Mouse (Mus musculus): ENCODE measurements around the gene Tmem81.
"Not testable (repeated sequence)": the region's sequence is repeated elsewhere in the genome, so short reads cannot be mapped to it uniquely, and the experiment has no call there.

Tmem81 gene

DNA sequence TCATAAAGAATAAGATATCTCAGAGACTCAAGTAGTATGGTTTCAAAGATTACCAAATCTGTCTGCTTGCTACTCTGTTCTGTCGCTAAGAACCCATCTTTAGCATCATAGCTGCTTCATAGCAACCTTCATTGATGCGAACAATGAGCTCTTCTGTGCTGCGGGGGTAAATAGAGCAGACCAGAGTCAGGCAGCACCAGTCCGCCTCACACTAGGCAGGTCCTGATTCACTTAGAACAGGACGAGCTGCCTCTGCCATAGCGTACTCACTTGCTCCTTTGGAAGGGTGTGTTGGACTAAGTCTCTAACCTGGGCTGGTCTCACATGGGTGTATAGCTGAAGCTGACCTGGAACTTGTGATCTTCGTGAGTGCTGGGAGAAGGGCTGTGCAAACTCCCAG lies at the start of gene Tmem81:
Gene Tmem81 (plus strand): TSS at position 173 of the 400 bp plus-strand sequence.
- DNase-seq = no peak

DNA sequence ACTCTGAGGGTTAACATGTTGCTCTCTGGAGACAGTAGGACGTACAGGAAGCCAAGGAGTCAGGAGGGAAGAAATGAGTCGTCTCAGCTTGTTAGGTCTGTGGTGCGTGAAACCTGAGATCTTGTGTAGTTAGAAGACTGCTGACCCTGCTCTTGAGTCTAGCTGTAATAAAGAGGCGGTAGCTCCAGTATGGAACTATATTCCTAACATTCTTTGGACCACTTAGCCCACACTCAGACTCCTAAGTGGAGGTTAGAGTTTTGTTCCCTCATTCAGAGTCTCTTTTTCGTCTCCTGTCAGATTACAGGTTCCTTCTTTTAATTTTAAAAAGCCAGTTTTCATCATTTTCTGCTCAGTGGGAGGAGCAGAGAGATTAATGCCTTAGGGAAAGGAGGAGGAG lies 41.4 kb upstream of the Tmem81 start:
- DNase-seq = no peak

DNA sequence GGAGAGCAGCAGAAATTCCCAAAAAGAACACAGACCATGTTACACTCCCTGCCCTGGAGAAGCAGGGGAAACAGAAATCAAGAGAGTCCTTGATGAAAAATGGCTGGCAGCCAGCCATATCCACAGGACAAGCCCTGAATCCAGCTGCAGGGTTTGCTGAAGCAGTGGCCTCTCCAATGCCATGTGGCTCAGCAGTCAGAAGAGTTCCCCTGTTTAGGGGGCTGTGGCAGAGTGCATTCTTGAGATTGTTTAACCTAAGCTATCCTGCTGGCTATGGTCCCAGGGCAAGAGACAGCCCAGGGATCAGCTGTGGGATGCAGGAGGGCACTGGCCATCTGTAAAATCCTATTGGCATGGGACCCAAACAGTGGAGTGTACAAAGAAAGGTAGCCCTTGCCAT lies 37.1 kb upstream of the Tmem81 start:
- DNase-seq = no peak

DNA sequence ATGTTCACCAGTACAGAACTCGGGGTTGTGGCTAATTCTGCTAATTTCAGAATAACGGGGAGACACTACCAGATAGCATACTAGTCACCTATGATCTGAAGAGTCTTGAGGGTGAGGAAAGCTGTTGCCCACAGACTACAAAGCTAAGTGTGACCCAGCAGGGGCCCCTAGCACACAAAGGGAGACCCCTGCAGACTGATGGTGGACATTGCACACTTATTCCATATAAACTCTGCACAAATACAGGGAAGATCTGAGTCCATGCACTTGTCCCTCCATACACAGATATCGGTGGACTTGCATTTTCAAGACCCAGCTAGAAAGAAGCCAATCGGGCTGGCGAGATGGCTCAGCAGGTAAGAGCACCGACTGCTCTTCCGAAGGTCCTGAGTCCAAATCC lies 36.5 kb upstream of the Tmem81 start:
- no peak for DNase-seq

DNA sequence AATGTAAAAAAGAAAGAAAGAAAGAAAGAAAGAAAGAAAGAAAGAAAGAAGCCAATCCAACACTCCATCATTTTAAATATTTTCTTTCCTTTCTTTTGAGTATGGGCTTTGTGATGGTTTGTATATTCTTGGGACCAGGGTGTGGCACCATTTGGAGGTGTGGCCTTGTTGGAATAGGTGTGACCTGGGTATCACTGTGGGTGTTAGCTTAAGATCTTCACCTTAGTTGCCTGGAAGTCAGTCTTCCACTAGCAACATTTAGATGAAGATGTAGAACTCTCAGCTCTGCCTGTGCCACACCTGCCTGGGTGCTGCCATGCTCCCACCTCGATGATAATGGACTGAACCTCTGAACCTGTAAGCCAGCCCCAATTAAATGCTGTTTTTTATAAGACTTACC lies 36.0 kb upstream of the Tmem81 start:
- DNase-seq = not testable (repeated sequence)

DNA sequence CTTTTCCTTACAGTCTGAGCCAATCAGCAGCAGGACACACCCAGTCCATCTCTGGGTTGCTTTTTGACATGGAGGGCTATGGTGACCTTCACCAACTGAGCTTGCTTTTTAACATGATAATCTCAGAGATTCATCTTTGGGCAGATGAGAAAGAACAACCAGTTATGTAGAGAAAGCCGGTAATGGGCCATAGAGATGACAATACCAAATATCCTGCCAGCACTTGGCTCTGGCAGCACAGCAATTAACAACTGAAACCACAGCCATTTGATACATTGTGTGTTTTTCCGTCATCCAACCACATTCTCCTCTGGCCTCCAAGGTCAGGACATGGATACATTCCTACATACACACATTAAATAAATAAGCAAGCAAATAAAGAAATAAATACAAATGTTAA lies 35.0 kb upstream of the Tmem81 start:
- no peak for DNase-seq

DNA sequence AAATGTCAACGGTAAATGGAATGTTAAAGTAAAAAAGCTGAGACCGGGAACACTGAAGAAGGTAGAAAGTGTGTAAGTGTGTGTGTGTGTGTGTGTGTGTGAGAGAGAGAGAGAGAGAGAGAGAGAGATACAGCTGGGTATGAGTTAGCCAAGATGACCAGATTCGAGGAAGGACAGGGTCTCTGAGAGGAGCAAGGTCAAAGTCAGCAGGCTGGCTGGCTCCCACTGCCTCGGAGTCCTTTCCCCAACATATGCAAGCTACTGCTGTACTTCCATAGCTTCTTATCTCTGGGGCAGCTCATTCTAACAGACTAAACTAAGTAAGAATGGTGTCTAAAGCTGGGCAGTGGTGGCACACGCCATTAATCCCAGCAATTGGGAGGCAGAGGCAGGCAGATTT lies 34.5 kb upstream of the Tmem81 start:
- no peak for DNase-seq

DNA sequence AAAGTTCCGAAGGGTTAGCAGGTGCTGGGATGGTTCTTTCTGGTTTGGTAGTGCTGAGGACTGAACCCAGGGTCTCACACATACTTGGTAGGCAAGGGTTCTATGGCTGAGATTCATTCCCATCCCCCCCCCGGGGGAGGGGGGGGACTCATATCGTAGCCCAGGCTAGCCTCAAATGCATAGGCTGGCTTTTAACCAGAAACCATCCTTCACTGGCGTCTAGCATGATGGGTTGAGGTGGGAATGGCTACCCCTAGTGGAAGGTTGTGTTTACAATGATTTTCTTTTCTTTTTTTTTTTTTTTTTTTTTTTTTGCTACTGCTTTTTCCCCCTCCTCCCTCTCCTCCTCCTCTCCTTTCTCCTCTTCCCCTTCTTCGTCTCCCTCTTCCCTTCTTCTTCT lies 33.5 kb upstream of the Tmem81 start:
- no peak for DNase-seq

DNA sequence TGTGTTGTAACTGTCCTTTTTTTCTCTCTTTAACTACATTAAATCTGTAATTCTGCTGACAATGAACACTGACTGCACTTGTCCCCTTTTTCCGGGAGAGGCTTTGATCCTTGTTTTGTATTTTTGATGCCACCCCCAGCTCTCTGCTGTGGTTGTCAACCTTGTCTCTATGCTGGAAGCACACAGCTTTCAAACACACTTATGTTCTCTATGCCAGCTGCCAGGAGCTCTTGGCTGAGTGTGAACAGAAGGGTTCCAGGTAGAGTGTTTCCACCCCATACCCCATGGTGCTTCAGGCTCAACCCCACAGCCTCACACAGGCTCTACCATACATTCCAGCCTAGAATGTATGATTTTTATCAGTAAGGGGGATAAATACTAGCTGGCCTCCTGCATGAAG lies 31.5 kb upstream of the Tmem81 start:
- no peak for DNase-seq

DNA sequence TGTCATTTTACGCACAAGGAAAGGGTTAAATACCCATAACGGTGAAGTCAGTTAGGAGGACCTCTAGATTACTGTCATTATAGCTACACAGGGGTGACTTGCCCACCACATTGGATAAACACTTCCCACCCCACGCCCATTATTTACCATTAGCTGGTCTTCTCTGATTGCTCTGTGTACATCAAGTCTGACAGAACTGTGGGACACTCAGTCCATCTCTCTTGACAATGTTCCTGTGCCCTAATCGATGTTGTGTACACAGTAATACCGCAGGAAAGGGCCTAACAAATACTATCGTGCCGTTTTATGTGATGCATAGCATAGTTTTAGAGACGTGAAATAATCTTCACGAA lies 29.5 kb upstream of the Tmem81 start:
- DNase-seq = no peak

DNA sequence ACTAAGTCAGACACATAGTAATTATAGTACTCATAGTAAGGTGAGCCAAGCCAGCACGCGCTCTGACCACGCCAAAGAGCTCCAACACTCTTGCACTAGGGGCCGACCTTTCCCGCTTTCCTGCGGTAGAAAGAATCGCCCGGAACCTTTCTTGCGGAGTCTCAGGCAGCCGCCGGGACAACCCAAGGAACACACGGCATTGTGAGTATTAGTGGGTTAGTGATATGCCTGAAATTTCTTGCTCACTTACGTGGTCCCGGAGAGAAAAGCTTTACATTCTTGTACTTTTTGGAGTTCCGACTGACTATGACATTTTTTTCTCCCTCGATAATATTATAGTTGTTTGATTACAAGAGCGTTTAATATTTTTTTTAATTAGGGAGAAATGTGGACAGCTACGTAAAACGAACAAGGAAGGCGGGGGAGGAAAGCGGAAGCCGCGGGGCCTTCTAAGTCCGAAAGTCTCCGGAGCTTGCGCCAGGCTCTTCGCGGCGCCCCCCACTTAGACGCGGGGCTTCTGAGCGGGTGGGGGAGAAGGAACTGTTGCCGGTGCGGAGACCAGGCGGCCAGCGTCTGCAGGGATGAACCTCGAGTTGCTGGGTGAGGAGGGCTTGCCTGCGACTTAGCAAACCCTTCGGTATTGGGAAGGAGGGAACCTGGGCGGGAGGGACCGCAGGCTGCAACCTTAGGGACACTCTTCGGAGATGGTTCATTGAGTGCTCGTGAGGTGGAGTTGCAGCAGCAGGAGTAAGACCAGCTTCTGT lies 28.9 kb upstream of the Tmem81 start, which contains the start of gene Rbbp5:
Gene Rbbp5 (plus strand): TSS at position 438 of the 764 bp plus-strand sequence.
- DNase-seq = peak; percentile 82

DNA sequence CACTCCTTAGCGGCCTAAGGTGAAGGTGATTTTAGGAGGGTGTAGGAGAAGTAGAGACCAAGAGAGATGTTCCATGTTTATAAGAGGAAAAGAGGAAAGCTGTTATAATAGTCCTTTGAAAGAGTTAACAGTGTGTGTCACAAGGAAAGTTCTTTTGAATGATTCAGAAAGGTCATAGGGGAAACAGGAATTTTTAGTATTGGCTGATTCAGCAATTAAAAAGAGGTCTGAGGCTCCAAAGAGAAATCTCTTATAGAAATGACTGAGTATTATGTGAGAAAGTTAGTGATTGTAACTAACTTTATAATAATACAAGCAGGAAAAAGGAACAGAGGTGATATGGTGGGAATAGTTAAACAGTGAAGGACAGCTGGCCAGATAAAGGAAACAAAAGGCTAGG lies 26.6 kb upstream of the Tmem81 start:
- DNase-seq = no peak

DNA sequence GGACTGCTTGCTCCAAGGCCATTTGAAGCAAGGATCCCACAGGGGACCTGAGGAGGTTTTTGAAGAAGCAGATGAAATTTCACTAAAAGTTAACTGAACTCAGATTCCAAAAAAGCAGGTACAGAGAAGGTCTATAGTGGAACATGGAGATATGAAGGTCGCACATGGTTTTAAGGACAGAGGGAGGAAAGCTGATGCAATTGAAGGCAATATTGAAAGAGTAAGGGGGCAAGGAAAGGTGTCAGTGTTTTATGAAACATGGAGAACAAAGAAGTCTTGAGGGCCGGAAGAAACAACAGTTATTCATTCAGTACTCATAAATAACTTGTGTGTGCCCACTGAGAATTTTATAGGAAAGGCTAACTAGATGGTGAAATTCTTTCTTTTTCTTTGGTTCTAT lies 24.4 kb upstream of the Tmem81 start:
- no peak for DNase-seq

DNA sequence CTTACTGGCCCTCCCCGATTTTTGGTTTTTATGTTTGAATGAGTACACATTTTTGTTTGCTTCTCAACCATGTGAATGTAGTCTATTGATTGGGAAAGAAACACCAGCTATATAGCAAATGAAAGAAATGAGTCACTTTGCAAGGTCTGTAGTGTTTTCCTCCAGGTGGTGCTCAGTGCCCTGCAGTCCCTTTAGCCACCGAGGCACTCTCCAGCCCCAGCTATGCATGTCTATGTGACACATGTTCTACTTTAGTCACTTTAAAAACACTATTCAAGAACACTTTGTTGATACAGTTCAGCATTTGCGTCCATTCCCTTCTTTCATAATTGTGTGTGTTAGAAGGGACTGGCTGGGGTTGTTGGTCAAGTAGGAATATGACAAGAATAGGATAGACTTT lies 22.8 kb upstream of the Tmem81 start:
- no peak for DNase-seq

DNA sequence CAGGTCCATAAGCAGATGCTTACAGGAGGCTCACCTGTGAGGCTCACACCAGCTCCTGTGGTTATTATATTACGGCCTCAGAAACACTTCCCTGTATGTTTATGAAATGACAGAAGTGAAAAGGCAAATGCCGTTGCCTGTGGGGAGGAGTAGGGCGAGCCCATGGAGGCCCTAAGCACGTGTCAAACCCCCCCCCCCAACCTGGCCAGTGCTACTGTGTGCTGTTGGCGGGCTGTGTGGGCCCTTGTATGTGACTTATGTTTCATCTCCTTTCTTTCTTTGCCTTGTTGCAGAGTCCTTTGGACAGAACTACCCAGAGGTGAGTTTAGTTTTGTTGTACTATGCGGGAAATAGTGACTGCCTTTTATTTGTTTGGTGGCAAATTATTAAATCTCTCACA lies 22.3 kb upstream of the Tmem81 start:
- DNase-seq = no peak

DNA sequence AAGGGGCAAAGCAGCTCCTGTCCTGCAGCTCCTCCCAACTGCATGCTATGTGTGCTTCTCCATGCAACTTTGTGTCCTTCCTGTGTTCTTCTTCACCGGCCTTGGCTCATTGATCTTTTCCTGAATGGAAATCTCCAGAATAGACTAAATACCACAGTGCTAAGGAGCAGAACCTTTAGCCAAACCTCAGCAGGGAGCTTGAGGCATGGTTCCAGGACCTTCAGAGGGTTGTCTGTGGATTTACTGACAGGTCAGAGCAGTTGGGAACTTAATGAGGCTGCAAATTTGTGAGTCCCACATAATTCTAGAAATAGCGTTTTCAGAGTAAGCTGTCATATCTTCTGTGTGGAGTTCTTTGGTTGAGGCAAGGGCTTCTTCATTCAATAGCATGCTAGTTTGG lies 5.5 kb upstream of the Tmem81 start:
- no peak for DNase-seq

DNA sequence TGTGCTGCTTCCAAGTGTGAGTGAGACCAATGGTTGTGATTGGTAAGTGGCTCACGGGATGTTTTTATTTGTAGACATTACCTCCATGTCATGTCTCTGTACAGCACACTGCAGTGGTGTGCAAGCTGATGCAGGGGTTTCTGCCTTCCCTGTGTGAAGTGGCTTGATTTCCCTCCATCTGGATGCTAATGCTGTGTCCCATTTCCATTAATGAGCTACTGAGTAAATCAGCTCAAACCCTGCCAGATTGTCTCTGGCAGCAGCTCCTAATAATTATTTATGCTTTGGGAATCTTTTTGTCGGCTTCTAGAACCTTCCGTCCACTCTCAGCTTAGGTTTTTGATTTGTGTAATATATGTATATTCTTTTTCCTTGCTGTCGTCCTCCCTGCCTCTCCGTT lies 875 bp upstream of the Tmem81 start:
- peak; percentile 3 for DNase-seq

DNA sequence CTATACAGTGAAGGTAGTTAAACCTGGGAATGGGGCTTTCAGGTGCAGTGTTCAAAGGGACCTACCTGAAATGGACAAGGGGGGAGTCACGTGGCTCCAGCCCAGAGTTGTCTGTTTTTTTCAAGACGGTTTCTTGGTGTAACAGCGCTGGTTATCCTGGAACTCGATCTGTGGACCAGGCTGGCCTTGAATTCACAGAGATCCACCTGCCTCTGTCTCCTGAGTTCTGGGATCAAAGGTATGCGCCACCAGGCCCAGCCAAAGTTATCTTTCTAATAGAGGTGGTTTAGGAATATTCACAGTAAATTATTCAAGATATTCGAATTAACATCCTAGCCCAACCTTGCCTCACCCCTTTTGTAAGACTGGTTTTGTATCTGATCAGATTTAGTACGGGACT lies 626 bp downstream of the Tmem81 start:
- DNase-seq = peak; percentile 0

DNA sequence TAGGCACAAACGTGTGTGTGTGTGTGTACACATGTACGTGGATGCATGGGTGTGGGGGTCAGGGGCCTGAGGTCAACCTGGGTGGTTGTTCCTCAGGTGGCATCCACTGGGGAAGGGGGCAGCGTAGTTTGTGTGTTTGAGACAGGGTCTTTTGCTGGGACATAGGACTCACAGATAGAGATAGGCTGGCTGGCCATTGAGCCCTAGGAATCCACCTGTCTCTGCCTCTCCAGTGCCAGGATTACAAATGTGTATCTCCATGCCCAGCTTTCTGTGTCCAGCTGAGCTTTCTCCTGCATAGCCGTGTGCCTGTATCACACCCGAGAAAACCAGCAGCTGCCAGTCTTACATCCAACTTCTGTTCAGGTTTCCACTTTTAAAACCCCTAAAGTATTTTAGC lies 3.7 kb downstream of the Tmem81 start:
- no peak for DNase-seq

DNA sequence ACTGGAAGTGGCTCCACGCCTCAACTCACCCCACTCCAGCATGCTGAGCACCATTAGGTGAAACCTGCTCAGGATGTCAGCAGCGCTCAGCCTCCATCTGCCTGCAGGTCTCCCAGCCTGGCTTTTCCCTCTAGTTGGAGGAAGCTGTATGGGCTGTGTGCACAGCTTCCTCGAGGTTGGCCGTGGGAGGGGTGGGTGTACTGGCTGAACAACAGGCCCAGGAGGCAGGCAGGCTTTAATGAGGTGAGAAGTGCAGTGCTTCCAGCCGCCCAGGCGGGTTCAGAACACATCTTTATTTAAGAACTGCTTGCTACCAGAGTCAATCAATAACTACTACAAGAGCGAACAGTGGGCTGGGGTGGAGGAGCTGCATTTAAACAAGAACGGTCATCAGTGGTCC lies 5.5 kb downstream of the Tmem81 start:
- no peak for DNase-seq

DNA sequence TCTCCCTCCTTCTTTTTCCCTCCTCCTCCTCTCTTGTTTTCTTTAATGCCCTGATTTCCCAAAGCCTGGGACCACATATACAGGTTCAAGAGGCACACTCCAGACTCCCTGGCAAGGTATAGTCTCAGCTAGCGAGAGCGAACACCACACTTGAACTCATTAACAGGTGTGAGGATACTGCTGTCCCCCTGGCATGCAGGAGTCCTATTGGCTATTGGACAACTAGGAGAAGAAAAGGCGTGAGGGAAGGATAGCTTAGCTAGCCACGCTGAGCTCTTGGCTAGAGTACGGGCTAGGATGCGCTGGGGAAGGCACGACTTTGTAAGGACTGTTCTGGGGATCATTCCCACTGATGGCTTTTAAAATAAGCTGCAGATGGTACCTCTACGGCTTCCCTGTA lies 6.1 kb downstream of the Tmem81 start:
- no peak for DNase-seq

DNA sequence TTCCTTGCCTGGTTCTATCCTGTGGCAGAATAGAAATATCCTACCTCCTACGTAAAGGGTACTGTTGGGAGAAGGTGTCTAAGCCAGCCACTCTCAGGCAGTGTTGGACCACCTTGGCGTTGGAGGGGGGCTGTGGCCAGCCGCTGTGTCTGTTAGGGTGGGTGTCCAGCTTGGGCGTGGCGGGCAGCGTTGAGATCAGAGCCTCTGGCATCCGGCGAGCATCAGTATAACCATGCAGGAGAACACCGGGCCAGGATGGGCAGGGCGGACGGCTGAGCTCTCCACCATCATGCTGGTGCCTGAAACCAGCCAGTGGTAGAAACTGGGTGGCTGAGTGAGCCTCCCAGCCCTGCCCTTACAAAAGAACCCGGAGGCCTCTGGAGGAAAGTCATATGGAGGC lies 9.3 kb downstream of the Tmem81 start:
- DNase-seq = no peak

DNA sequence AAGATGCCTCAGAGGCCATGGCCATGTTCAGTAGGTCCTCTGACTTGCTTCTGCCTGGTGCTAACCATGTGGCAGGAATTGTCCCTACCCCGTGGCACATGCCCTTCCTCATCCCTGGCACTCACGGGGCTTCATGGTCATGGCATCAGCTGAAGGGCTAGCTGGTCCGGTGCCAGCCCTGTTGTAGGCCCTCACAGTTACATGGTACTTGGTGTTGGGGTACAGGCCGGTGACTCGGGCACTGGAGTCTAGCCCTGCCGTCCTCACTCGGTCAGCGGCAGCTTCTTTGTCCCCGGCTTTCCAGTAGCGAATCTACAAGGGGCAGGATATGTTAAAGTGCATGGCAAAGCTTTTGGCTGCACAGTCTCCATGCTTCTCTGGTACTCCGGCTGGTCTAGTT lies 10.7 kb downstream of the Tmem81 start:
- no peak for DNase-seq

DNA sequence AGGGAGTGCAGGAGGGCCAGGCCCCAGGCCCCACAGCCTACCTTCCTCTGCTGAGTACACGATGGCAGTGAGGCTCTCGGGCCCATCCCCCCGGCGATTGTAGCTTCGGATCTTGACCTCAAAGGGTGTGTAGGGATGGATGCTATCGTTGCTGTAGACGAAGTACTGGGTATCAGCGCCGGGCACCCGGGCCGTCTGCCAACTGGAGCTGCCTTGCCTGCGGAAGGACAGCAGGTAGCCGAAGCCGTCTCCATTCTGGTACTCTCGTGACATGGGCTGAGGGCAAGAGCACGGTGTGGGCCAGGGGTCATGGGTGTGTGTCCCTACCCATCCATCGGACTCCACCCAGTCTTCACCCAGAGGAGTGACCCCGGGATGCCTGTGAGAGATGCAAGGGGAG lies 12.6 kb downstream of the Tmem81 start:
- no peak for DNase-seq

DNA sequence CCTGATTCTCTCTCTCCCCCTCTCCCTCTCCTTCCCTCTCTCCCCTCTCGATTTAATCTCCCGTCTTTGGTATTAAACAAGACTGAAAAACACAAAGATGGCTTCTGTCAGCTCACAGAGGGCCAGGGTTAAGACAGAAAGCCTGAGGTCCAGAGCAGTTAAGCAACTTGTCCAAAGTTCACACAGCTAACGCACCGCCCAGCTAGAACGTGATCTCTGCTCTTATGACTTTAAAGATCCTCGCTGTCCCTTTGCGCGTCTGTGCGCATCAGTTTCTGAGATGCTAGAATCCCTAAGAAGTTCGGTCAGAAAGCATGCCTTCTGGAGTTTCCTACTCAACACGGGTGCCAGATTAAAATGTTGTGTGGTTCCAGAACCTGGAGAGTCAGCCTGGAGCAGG lies 13.7 kb downstream of the Tmem81 start:
- DNase-seq = no peak

DNA sequence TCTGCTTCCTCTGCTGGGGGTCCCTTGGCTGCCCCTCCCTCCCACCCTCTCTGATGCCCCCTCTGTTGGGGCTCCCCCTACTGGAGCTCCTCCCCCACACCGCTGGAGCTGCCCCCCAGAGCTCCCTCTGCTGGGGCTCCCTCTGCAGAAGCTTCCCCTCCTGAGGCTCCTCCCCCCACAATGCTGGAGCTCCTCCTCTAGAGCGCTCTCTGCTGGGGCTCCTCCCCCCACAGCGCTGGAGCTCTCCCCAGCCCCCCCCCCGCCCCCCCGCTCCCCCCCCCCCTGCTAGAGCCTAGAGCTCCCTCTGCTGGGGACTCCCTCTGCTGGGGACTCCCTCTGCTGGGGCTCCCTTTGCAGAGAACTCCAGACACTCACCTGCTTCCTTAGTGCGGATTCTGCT lies 14.7 kb downstream of the Tmem81 start:
- DNase-seq = peak; percentile 37

All from right cerebral cortex, postnatal 25 days (tissue).